Mouse (Mus musculus): Measurements from ENCODE around the gene Osm.

Osm gene

DNA sequence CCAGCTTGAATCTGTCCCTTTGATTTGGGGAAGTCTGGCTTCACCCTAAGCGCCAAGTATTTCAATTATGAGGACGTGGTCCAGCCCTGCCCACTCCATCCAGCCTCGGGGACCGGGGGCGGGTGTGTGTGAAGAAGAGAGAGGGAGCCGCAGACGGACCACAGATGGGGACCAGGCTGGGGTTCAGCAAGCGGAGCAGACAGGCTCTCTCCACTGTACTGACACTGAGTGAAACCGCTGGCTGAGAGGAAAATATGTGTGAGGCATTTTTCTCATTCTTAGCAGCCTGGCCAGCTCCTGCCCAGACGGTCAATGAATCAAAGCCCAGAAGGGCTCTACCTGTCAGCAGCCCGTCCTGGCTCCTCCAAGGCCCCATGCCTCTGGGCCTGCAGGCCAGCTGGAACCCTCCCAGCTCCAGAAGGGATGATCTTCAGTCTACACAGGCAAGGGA lies 40.2 kb downstream of the Osm start:
- peak; percentile 53 for DNase-seq

DNA sequence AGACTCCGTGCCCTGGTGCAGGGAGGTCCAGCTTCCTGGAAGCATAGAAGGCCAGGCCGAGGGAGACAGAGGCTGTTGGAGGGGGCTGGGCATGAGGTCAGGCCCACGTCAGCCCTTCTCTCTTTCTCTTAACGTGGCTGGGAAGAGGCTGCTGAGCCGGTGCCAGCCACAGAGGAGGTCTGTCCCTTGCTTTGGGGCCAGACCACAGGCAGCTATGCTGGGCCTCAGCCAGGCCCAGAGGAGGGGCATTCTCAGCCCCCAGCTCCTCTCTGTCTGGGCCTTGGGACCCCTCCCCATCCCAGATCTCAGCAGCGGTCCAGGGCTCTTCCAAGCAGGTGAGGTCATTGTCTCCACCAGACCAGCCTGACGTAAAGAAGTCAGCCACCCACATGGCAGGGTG lies 43.7 kb downstream of the Osm start:
- no peak for DNase-seq

DNA sequence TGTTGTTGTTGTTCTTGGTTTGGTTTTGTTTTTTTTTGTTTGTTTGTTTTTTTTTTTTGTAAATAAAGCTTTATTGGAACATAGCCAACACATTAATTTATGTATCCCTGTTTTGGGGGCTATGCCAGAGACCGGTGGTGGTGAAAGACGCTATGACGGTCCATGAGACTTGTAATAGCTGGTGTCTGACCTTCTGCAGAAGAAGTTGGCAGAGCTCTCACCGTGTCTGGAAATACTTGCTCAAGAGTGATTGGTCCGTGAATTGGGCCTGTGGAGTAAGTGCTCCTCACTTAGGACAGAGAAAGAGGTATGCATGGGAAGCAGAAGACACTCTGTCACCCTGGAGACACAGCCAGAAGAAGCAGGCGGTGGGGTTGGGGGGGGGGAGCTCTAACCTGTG lies 45.6 kb downstream of the Osm start:
- no peak for DNase-seq

GRCm38 (mm10) chr11:4283627-4284026 lies 47.4 kb downstream of the Osm start:
- DNase-seq = no peak

- DNase-seq = no peak
Observed at GRCm38 (mm10) chr11:4289280-4289679, 53.1 kb downstream of the Osm start.
